Mouse (Mus musculus) frontal cortex, postnatal 14 days (tissue): ENCODE data around the gene Klhl3.
A peak's percentile ranks its signal among the peaks of the same experiment; 100 is the strongest.
"Not testable (repeated sequence)": the region's sequence is repeated elsewhere in the genome, so short reads cannot be mapped to it uniquely, and the experiment has no call there.

ENCODE experiments used
- DNase-seq, 2 experiments: peaks; one replicate each; pipeline ENCODE4 v3.0.0; 2022; ENCODE audit warnings: low spot score in 2 of 2

Klhl3 gene

GRCm38 (mm10) chr13:58113061-58113900 is at the start of gene Klhl3:
Klhl3 (minus strand) TSS chr13:58113592.
- DNase-seq: peak; percentile 79 to 87

DNA sequence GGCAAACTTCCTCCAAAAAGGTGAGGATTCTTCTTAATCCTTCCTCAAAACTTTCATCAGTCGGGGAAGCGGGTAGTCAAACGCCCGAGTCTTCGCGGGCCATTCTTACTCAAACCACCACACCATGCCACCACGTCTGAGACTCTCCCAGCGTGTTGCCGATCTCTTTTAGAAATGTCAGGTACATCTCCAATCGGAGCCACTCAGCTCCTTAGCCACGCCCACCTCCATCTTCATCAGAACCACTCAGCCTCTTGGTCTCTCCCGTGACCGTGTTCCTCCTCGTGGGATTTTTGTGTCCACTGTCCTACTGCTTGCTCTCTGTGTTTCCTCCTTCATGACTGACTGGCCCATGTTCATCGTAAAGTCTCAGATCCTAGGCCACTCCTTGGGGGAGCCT is 47.4 kb upstream of the Klhl3 start:
- DNase-seq: no peak

GRCm38 (mm10) chr13:58158099-58158912 is 44.9 kb upstream of the Klhl3 start:
- peak; percentile 80 to 88 for DNase-seq

- peak; percentile 51 to 74 for DNase-seq
These were observed 44.2 kb upstream of the Klhl3 start, which contains the start of gene Idnk for GRCm38 (mm10) chr13:58157447-58158098. Idnk (plus strand) TSS chr13:58157649.

- no peak for DNase-seq
These were observed 43.6 kb upstream of the Klhl3 start for GRCm38 (mm10) chr13:58157036-58157435.

- DNase-seq: no peak
These were observed 42.6 kb upstream of the Klhl3 start for GRCm38 (mm10) chr13:58156031-58156430.

DNA sequence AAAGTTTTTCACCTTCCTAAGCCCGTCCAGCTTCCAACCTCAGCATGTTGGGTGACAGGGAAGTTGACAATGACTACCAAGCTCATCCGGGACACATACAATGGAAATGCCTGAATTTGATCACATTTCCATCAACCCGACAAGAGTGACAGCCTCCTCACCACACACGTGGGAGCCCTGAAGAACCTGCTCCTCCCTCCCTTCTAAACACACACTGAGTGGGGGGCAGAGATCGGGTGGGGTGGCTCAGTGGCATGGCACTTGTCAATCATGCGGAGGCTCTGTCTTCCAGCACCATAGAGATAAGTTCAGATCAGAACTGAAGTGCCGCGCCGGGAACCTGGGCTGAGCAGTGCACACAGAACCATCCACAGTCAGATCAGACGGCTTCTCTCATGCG is 37.0 kb upstream of the Klhl3 start:
- no peak for DNase-seq

DNA sequence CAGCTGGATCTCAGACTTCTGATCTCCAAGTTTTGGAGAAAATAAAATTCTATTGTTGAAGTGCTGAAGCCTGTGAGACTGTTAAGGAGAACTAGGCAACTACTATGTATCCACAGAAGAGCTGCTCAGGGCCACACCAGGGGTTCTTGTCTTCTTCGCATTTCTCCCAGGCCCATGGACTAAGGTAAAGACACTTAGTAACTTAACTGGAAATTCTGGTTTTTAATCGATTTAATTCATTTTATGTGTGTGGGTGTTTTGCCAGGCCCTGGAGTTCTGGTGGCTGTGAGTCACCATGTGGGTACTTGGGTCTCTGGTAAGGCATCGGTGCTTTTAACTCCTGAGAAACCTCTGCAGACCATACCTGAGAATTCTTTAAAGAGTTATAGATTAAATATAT is 36.2 kb upstream of the Klhl3 start:
- no peak for DNase-seq

DNA sequence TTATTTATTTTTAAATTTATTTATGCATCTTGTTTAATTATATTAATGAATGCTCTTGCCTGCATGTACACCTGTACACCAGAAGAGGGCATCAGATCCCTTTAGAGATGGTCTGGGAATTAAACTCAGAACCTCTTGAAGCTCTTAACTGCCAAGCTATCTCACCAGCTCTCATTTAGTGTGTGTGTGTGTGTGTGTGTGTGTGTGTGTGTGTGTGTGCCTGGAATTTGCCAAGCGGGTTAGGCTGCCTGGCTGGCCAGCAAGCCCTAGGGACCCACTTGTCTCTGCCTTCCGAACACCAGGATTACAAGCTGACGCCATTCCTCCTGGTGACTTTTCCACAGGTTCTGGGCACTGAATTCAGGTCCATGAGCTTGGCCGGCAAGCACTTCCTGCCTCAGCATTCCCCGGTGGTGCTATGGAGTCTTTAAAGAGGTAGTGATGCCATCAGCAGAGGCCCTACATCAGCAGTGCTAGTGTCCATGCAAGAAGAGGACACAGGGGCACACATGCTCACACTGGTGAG is 35.7 kb upstream of the Klhl3 start:
- DNase-seq: no peak

- no peak for DNase-seq
These were observed 35.0 kb upstream of the Klhl3 start for GRCm38 (mm10) chr13:58148256-58148831.

DNA sequence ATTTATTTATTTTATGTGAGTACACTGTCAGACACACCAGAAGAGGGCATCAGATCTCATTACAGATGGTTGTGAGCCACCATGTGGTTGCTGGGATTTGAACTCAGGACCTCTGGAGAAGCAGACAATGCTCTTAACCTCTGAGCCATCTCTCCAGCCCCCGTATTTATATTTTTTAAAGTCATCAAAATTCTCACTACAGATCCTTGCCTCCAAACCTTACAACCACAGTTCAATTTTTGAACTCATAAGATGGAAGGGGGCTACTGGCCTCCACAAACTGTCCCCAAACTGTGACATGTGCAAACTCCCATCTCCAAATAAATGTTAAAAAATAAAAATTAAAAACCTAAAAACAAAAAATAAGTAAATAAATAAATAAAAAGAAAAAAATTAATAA is 34.4 kb upstream of the Klhl3 start:
- no peak for DNase-seq

GRCm38 (mm10) chr13:58146603-58147002 is 33.2 kb upstream of the Klhl3 start:
- DNase-seq: not testable (repeated sequence)

DNA sequence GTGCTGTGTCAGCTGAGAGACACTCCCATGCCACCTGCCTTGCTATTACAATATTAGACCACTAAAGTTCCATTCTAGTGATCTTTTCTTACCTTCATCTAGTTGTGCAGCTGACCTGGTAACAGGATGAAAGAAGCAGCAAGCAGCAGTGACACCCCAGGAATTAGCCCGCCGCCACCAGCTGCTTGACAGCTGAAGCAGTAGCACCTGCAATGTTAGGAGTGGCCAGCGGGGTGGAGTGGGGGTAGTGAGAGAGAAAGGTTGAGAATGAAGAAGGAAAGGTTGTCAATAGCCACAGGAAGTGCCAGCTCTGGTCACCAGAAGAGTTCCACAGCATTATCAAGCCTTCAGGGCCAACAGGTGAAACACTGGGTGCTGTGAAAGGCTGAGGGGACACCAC is 18.3 kb upstream of the Klhl3 start:
- no peak for DNase-seq

- DNase-seq: no peak
These were observed 16.4 kb upstream of the Klhl3 start for GRCm38 (mm10) chr13:58129687-58130246.

DNA sequence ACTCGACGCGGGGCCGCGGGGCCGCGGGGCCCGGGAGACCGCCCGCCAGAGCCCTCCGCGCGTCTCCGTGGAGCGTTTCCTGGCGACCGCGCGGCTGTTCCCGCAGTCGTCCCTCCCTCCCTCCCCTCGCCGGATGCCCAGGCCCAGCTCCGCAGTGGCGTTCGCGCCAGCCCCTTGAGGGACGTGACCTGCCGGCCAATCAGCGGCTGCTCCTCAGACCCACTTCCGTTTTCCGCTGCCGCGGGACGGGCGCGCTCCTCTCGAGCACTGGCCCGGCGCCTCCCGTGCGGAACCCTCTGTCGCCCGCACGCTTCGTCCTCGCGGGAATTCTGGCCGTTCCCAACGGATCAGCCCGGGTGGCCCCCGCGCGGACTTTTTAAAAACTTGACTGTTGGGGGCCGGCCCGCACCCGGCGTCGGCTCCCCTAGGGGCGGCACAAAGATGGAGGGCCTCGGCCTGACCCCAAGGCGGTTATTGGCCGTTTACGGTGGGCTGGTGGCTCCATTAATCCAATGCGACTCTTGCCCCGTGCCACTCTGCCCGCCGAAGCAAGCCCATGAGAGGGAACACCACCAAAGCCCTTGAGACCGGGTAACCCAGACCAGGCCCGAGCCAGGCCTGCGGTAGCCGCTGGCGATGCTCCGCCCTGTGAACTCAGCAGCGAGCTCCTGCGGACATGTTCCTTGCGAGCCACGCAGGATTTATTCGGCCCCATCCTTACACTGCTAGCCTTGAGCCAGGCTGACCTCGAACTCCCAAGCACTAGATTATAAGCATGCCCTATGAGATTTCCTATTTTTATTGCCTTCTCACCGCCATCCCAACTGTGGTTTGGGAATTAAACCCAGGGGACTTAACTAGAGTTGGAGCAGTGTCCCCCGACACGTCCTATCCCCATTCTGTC is 15.6 kb upstream of the Klhl3 start:
- peak; percentile 93 for DNase-seq

DNA sequence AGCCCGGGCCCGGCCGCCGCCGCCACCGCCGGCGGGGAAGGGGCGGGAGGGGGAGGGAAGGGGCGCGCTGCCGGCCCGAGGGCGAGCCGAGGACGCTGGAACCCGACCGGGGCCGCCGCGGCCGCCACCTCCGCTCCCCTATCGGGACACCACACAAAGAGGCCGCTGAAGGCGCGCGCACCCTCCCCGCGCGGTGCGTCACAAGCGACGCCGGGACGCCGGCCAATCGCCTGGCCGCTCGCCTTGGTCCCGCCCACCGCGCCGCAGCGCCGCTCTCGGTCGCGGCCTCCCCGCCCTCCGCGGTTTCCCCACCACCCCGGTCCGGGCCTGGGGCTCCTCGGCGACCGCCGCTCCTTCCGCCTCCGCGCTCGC is 15.0 kb upstream of the Klhl3 start, which contains the start of gene Hnrnpa0:
Gene Hnrnpa0 (minus strand): TSS at position 161 of the 372 bp plus-strand sequence.
- peak; percentile 88 to 90 for DNase-seq

DNA sequence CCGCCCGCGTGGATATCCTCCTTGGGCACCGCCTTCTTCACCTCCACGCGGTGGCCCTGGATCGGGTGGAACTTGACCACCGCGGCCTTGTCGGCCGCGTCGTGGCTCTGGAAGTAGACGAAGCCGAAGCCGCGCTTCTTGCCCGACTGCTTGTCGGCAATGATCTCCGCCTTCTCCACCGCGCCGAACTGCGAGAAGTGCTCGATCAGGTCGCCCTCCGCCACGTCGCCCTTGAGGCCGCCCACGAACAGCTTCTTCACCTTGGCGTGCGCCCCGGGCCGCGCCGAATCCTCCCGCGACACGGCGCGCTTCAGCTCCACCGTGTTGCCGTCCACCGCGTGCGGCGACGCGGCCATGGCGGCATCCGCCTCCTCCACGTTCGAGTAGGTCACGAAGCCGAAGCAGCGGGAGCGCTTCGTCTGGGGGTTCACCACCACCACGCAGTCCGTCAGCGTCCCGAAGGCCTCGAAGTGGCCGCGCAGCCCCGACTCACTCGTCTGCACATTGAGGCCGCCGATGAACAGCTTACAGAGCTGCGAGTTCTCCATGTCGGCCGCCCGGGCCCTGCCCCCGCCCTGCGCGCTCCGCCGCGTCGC is 14.5 kb upstream of the Klhl3 start:
- peak; percentile 61 to 64 for DNase-seq

GRCm38 (mm10) chr13:58126862-58127765 is 13.7 kb upstream of the Klhl3 start:
- DNase-seq: no peak

- DNase-seq: no peak
These were observed 12.7 kb upstream of the Klhl3 start for GRCm38 (mm10) chr13:58126126-58126525.
